Mouse (Mus musculus) leukemia stem cell, adult 10-12 weeks (primary cell): ENCODE results near the gene Ints7. TPM values are rescaled to one million over a fixed set of nuclear protein-coding genes. Genes with fewer than 3 reads are reported as not detected.

ENCODE experiments used
- polyA plus RNA-seq: library from polyadenylated mRNA; stranded (reverse); fragments of >175 nt; gene quantifications from 2 replicates; pipeline ENCODE4 v1.2.3, GENCODE M21; 2012; ENCODE audit warnings: low replicate concordance

Ints7 gene
- polyA plus RNA-seq = 2.7 and 33.9 TPM in 2 replicates

GRCm38 (mm10) chr1:191575458-191576247 is at the start of gene Ints7, which contains the start of gene Dtl:
Gene Ints7, plus strand, starts transcription at chr1:191575636.
Gene Dtl, minus strand, starts transcription at chr1:191575544.

Other genes with a start within 250 kb of the Ints7 start
- gene Tmem206, start 249.7 kb upstream of the Ints7 start, polyA plus RNA-seq = 3.9 and 5.3 TPM in 2 replicates
- gene Ppp2r5a, start 172.4 kb upstream of the Ints7 start, polyA plus RNA-seq = 60.4 and 62.3 TPM in 2 replicates
- gene Dtl, start 92 bp upstream of the Ints7 start, polyA plus RNA-seq = 8.2 and 26.9 TPM in 2 replicates
- 2.1 and 6.8 TPM in 2 replicates for gene Lpgat1, start 142.2 kb downstream of the Ints7 start, polyA plus RNA-seq
- gene Nek2, start 245.8 kb downstream of the Ints7 start, polyA plus RNA-seq = 7.3 and 7.8 TPM in 2 replicates